Mouse (Mus musculus): Measurements from ENCODE around the gene Eps8. TPM values are rescaled to one million over a fixed set of nuclear protein-coding genes. Genes with fewer than 3 reads are reported as not detected.

Gene Eps8
- total and polyA plus RNA-seq, 3 experiments, result 0.08 to 0.15 TPM; not detected in 1

DNA sequence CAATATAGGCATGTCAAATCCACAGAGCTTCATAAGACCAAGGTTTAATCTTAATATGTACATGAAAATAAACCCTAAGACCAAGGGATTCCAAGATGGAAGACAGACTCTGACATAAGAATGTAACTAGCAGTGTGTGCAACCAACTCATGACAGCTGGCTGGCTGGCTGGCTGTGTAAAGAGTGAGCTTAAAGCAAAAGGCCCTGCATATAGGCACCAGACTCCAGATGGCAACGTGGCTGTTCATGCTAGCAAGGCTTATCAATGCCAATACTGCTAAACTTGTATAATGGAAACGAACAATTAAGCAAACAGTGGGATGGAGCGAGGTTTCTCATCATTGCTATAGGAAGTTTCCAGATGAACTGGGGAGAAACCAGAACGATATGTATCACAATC is 10.9 kb downstream of the Eps8 start:
- no peak for TF ChIP-seq POLR2A (IDR thresholded peaks at IDR 0.05; ENCODE audit: control insufficient read depth in 1 of 2, insufficient read depth in 1 of 2, low read depth in 1 of 2, low read length in 2 of 2, poor library complexity in 1 of 2)
- no peak for TF ChIP-seq MAX (IDR thresholded peaks at IDR 0.05; ENCODE audit: low read length)
- no peak for TF ChIP-seq MYC (IDR thresholded peaks at IDR 0.05; ENCODE audit: low read depth, low read length)
- TF ChIP-seq GATA1 (IDR thresholded peaks at IDR 0.05; ENCODE audit: low read depth, low read length), result no peak
- no peak for TF ChIP-seq POLR2AphosphoS5 (IDR thresholded peaks at IDR 0.05; ENCODE audit: borderline replicate concordance, low read depth, low read length)
- TF ChIP-seq SIN3A (IDR thresholded peaks at IDR 0.05; ENCODE audit: low read length), result no peak
- no peak for TF ChIP-seq SMC3 (IDR thresholded peaks at IDR 0.05; ENCODE audit: low read depth, low read length)
- Histone ChIP-seq H3K27me3 (ENCODE audit: control insufficient read depth in 1 of 2, insufficient read depth in 2 of 2, low read length in 2 of 2) (no peaks in the 10 kb centered on the region), H3K36me3 (ENCODE audit: control insufficient read depth in 1 of 2, insufficient read depth in 2 of 2, low read length in 2 of 2) (no peaks in the 10 kb centered on the region), H3K4me1 (ENCODE audit: control insufficient read depth in 1 of 2, insufficient read depth in 2 of 2, low read length in 2 of 2) (no peaks in the 10 kb centered on the region), H3K79me2 (ENCODE audit: control insufficient read depth, insufficient read depth, low read length, poor library complexity) (no peaks in the 10 kb centered on the region), H3K27ac (ENCODE audit: control insufficient read depth, low read depth, low read length) (no peak overlapping the region), H3K4me3 (ENCODE audit: control insufficient read depth in 1 of 2, insufficient read depth in 1 of 2, low read depth in 2 of 2, low read length in 2 of 2) (no peak overlapping the region), H3K9ac (ENCODE audit: control insufficient read depth, low read depth, low read length, poor library complexity, severe bottlenecking) (no peak overlapping the region), H3K9me3 (replicated peaks; ENCODE audit: insufficient read depth, low read length) (no peaks in the 10 kb centered on the region)
- no peak for DNase-seq (ENCODE audit: low read depth, low spot score)

DNA sequence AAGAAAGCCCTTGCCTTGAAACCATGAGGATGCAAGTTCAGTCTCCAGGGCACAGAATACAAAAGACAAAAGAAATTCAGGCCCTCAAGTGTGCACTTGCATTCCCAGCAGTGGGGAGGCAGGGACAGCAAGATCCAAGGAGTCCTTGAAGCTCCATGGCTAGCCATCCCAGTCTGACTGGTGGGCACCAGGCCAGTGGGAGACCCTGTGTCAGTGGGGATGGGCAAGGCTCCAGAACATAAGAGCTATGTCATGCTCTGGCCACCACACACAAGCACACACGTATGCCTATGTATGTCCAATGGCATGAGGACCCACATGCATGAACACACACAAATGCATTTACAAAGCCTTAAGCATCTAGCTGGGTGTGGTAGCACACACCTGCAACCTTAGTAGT is 13.0 kb downstream of the Eps8 start:
- Histone ChIP-seq H3K27ac (ENCODE audit: control insufficient read depth, low read depth, low read length) (no peak overlapping the region), H3K79me2 (ENCODE audit: control insufficient read depth, insufficient read depth, low read length, poor library complexity) (no peaks in the 10 kb centered on the region), H3K27me3 (ENCODE audit: control insufficient read depth in 1 of 2, insufficient read depth in 2 of 2, low read length in 2 of 2) (no peaks in the 10 kb centered on the region), H3K9ac (ENCODE audit: control insufficient read depth, low read depth, low read length, poor library complexity, severe bottlenecking) (no peak overlapping the region), H3K36me3 (ENCODE audit: control insufficient read depth in 1 of 2, insufficient read depth in 2 of 2, low read length in 2 of 2) (no peaks in the 10 kb centered on the region), H3K4me1 (ENCODE audit: control insufficient read depth in 1 of 2, insufficient read depth in 2 of 2, low read length in 2 of 2) (no peaks in the 10 kb centered on the region), H3K4me3 (ENCODE audit: control insufficient read depth in 1 of 2, insufficient read depth in 1 of 2, low read depth in 2 of 2, low read length in 2 of 2) (no peak overlapping the region), H3K9me3 (replicated peaks; ENCODE audit: insufficient read depth, low read length) (no peaks in the 10 kb centered on the region)
- TF ChIP-seq MAX (IDR thresholded peaks at IDR 0.05; ENCODE audit: low read length) (no peak), BHLHE40 (IDR thresholded peaks at IDR 0.05; ENCODE audit: borderline replicate concordance, low read depth, low read length) (no peak), USF2 (IDR thresholded peaks at IDR 0.05; ENCODE audit: borderline replicate concordance in 1 of 2, insufficient read depth in 1 of 2, low read depth in 1 of 2, low read length in 2 of 2) (no peak), MXI1 (IDR thresholded peaks at IDR 0.05; ENCODE audit: low read depth, low read length) (no peak), TAL1 (IDR thresholded peaks at IDR 0.05; ENCODE audit: low read length) (no peak), EP300 (IDR thresholded peaks at IDR 0.05; ENCODE audit: low read depth in 1 of 2, low read length in 2 of 2) (no peak), MAZ (IDR thresholded peaks at IDR 0.05; ENCODE audit: low read depth, low read length) (no peak), GATA1 (IDR thresholded peaks at IDR 0.05; ENCODE audit: low read depth, low read length) (no peak), MEF2A (IDR thresholded peaks at IDR 0.05; ENCODE audit: extremely low read depth, insufficient replicate concordance, low read depth, low read length, poor library complexity, severe bottlenecking) (no peak), USF1 (IDR thresholded peaks at IDR 0.05; ENCODE audit: low read depth, low read length) (no peak), KAT2A (conservative IDR thresholded peaks at IDR 0.05; ENCODE audit: low read depth, low read length) (no peak), POLR2A (IDR thresholded peaks at IDR 0.05; ENCODE audit: control insufficient read depth in 1 of 2, insufficient read depth in 1 of 2, low read depth in 1 of 2, low read length in 2 of 2, poor library complexity in 1 of 2) (no peak), UBTF (IDR thresholded peaks at IDR 0.05; ENCODE audit: borderline replicate concordance, insufficient read depth, low read depth, low read length) (no peak), E2F4 (IDR thresholded peaks at IDR 0.05; ENCODE audit: borderline replicate concordance, low read depth, low read length) (no peak), NELFE (IDR thresholded peaks at IDR 0.05; ENCODE audit: low read depth, low read length) (no peak), POLR2AphosphoS5 (IDR thresholded peaks at IDR 0.05; ENCODE audit: borderline replicate concordance, low read depth, low read length) (no peak), ZKSCAN1 (IDR thresholded peaks at IDR 0.05; ENCODE audit: low read depth, low read length) (no peak)
- DNase-seq (ENCODE audit: low read depth, low spot score), result no peak
